13 mouse cellular contexts compared by ENCODE assay signal in the genomic region with DNA sequence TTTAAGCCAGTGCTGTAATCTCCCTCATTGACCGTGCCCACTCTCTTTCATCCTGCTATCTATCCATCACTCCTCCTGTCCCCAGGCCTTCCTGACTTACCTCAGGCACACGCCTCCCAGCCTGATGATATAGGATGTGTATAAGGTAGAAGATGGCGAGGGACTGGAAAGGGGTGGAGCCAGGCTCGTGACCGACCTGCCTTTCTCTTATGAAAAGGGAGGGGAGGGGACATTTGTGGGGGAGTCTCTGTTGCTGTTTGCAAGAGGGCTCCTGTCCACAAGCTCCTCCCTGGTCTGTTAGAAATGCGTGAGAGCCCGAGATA. TPM values are rescaled to one million over a fixed set of nuclear protein-coding genes. Genes with fewer than 3 reads are reported as not detected.
DNase-seq lines count a peak whose midpoint lies in the region; ATAC-seq and TF ChIP-seq lines count a peak whose summit lies in the region.
"Had no signal": no experiment of that assay in that cellular context is flagged by ENCODE, and none has a peak within 500 bp of the region (broad histone marks: within the 10 kb centered on the region; RNA-seq: fewer than 3 reads in every experiment).

A gene (minus strand): TSS at position 170 of the 323 bp plus-strand sequence.

- H3K4me2 ChIP-seq in forebrain, postnatal 0 days (ENCODE audit: low read depth) = no peak within 1 kb of the TSS
- H3K4me2 ChIP-seq in midbrain, embryonic 13.5 days (replicated peaks) = no peak within 1 kb of the TSS
- H3K4me2 ChIP-seq in midbrain, postnatal 0 days (ENCODE audit: low read depth, low read length, poor library complexity, severe bottlenecking) = no peak within 1 kb of the TSS
- peak within 1 kb of the TSS; percentile 61 for H3K4me2 ChIP-seq in liver, embryonic 11.5 days
- H3K4me2 ChIP-seq: forebrain, embryonic 15.5 days had no signal

- no peaks in the 10 kb centered on the region for H3K27me3 ChIP-seq in forebrain, embryonic 10.5 days (ENCODE audit: poor library complexity, severe bottlenecking)
- H3K27me3 ChIP-seq in forebrain, postnatal 0 days (ENCODE audit: insufficient read depth, low read length) = no peaks in the 10 kb centered on the region
- no peaks in the 10 kb centered on the region for H3K27me3 ChIP-seq in midbrain, embryonic 13.5 days
- H3K27me3 ChIP-seq in midbrain, postnatal 0 days (ENCODE audit: insufficient read depth, low read length) = no peaks in the 10 kb centered on the region
- H3K27me3 ChIP-seq in liver, embryonic 11.5 days (replicated peaks; ENCODE audit: control insufficient read depth, insufficient read depth, low read length) = no peaks in the 10 kb centered on the region
- H3K27me3 ChIP-seq: forebrain, embryonic 15.5 days; Patski had no signal

- no peak for TF ChIP-seq CTCF in forebrain, postnatal 0 days (IDR thresholded peaks at IDR 0.05; ENCODE audit: low read depth)
- TF ChIP-seq CTCF in midbrain, postnatal 0 days (IDR thresholded peaks at IDR 0.05) = no peak

- no peak within 1 kb of the TSS for H3K9ac ChIP-seq in forebrain, postnatal 0 days
- no peak within 1 kb of the TSS for H3K9ac ChIP-seq in midbrain, embryonic 13.5 days (replicated peaks)
- H3K9ac ChIP-seq in midbrain, postnatal 0 days (replicated peaks; ENCODE audit: low read length, poor library complexity, severe bottlenecking) = no peak within 1 kb of the TSS
- peak within 1 kb of the TSS; percentile 76 for H3K9ac ChIP-seq in liver, embryonic 11.5 days (ENCODE audit: low read depth, low read length)
- H3K9ac ChIP-seq: forebrain, embryonic 15.5 days had no signal

- 0 out of 2 replicates have a peak within 1 kb of the TSS, but pooled peaks have one; percentile 48 for H3K27ac ChIP-seq in forebrain, embryonic 10.5 days
- no peak within 1 kb of the TSS for H3K27ac ChIP-seq in forebrain, postnatal 0 days (ENCODE audit: low read depth, low read length)
- H3K27ac ChIP-seq in midbrain, embryonic 13.5 days = no peak within 1 kb of the TSS
- no peak within 1 kb of the TSS for H3K27ac ChIP-seq in midbrain, postnatal 0 days (ENCODE audit: low read depth, low read length)
- H3K27ac ChIP-seq in liver, embryonic 11.5 days (ENCODE audit: low read depth, low read length) = peak within 1 kb of the TSS; percentile 93
- H3K27ac ChIP-seq: forebrain, embryonic 15.5 days had no signal

- DNase-seq in forebrain, embryonic 10.5 days (ENCODE audit: extremely low spot score, low spot score) = no peak
- no peak for DNase-seq in forebrain, postnatal 0 days
- DNase-seq in midbrain, postnatal 0 days (ENCODE audit: low spot score) = no peak
- no peak for DNase-seq in liver, embryonic 11.5 days (ENCODE audit: low spot score)
- peak; percentile 78 to 84 for DNase-seq in spleen, postnatal 4 days (ENCODE audit: low spot score in 2 of 2)
- no peak for DNase-seq in frontal cortex, postnatal 25 days (ENCODE audit: low spot score in 2 of 2)
- DNase-seq in adrenal gland, adult 18-20 months (ENCODE audit: low spot score in 2 of 2) = no peak
- DNase-seq: kidney, postnatal 10 days had no signal

- H3K9me3 ChIP-seq in forebrain, embryonic 10.5 days = no peaks in the 10 kb centered on the region
- no peaks in the 10 kb centered on the region for H3K9me3 ChIP-seq in forebrain, postnatal 0 days (ENCODE audit: low read length)
- H3K9me3 ChIP-seq in midbrain, embryonic 13.5 days = no peaks in the 10 kb centered on the region
- H3K9me3 ChIP-seq in midbrain, postnatal 0 days (ENCODE audit: low read length) = no peaks in the 10 kb centered on the region
- no peaks in the 10 kb centered on the region for H3K9me3 ChIP-seq in liver, embryonic 11.5 days (ENCODE audit: control insufficient read depth, low read length)
- H3K9me3 ChIP-seq: forebrain, embryonic 15.5 days had no signal

- no peak for ATAC-seq in forebrain, postnatal 0 days
- peak; percentile 47; the same call in 1 of the 2 replicates for ATAC-seq in midbrain, embryonic 13.5 days
- no peak for ATAC-seq in midbrain, postnatal 0 days (ENCODE audit: low FRiP score)
- ATAC-seq in liver, embryonic 11.5 days (replicated peaks; ENCODE audit: low FRiP score) = peak; percentile 76
- ATAC-seq: forebrain, embryonic 15.5 days had no signal

- WGBS in forebrain, embryonic 10.5 days = 81% methylated on average over 7 of the region's 7 CpGs
- 65% methylated on average over 7 of the region's 7 CpGs for WGBS in forebrain, postnatal 0 days
- WGBS in midbrain, embryonic 13.5 days = 69% methylated on average over 7 of the region's 7 CpGs
- WGBS in midbrain, postnatal 0 days = 61% methylated on average over 7 of the region's 7 CpGs
- WGBS in liver, embryonic 11.5 days = 31% methylated on average over 7 of the region's 7 CpGs

- peaks cover 16% of the 10 kb centered on the region for H3K4me1 ChIP-seq in forebrain, embryonic 10.5 days
- no peaks in the 10 kb centered on the region for H3K4me1 ChIP-seq in forebrain, postnatal 0 days (ENCODE audit: insufficient read depth)
- peaks cover 13% of the 10 kb centered on the region; the same call in 1 of the 2 replicates for H3K4me1 ChIP-seq in midbrain, embryonic 13.5 days (replicated peaks)
- H3K4me1 ChIP-seq in midbrain, postnatal 0 days (ENCODE audit: insufficient read depth, low read length) = no peaks in the 10 kb centered on the region
- peaks cover 36% of the 10 kb centered on the region for H3K4me1 ChIP-seq in liver, embryonic 11.5 days (replicated peaks; ENCODE audit: control insufficient read depth, insufficient read depth, low read length)

- H3K4me3 ChIP-seq in forebrain, embryonic 10.5 days = no peak within 1 kb of the TSS
- H3K4me3 ChIP-seq in forebrain, postnatal 0 days (ENCODE audit: low read depth, low read length) = no peak within 1 kb of the TSS
- H3K4me3 ChIP-seq in midbrain, embryonic 13.5 days (replicated peaks) = no peak within 1 kb of the TSS
- H3K4me3 ChIP-seq in midbrain, postnatal 0 days (ENCODE audit: low read depth, low read length) = no peak within 1 kb of the TSS
- H3K4me3 ChIP-seq in liver, embryonic 11.5 days (ENCODE audit: low read depth, low read length) = peak within 1 kb of the TSS; percentile 57
- H3K4me3 ChIP-seq: forebrain, embryonic 15.5 days had no signal

- no peaks in the 10 kb centered on the region for H3K36me3 ChIP-seq in forebrain, embryonic 10.5 days (replicated peaks)
- no peaks in the 10 kb centered on the region for H3K36me3 ChIP-seq in forebrain, postnatal 0 days (ENCODE audit: insufficient read depth)
- no peaks in the 10 kb centered on the region for H3K36me3 ChIP-seq in midbrain, embryonic 13.5 days
- no peaks in the 10 kb centered on the region for H3K36me3 ChIP-seq in midbrain, postnatal 0 days (ENCODE audit: insufficient read depth, low read length)
- no peaks in the 10 kb centered on the region for H3K36me3 ChIP-seq in liver, embryonic 11.5 days (ENCODE audit: control insufficient read depth, insufficient read depth, low read length)
- H3K36me3 ChIP-seq: forebrain, embryonic 15.5 days had no signal

RNA-seq across cellular contexts. Expression of the gene that starts here (rescaled TPM):
- not detected in 2 replicates for polyA plus RNA-seq in forebrain, embryonic 10.5 days (2016; fragmentation: Nextera tagmentation; extraction: Ambion mirVana)
- 0.31 TPM in 1 of 2 replicates, not detected in the other for total RNA-seq in forebrain, postnatal 0 days (2014; rRNA removed)
- 0.47 and 0.82 TPM in 2 replicates for polyA plus RNA-seq in forebrain, postnatal 0 days (2015; fragmentation: Nextera tagmentation; extraction: Ambion mirVana)
- 3.2 and 3.5 TPM in 2 replicates for polyA plus RNA-seq in midbrain, embryonic 13.5 days (2015; fragmentation: Nextera tagmentation; extraction: Ambion mirVana)
- total RNA-seq in midbrain, postnatal 0 days (2014; rRNA removed) = 0.22 and 0.85 TPM in 2 replicates
- 0.74 and 1.4 TPM in 2 replicates for polyA plus RNA-seq in midbrain, postnatal 0 days (2015; fragmentation: Nextera tagmentation; extraction: Ambion mirVana)
- 68.1 and 68.7 TPM in 2 replicates for polyA plus RNA-seq in liver, embryonic 11.5 days (2014; fragmentation: Nextera tagmentation; extraction: Ambion mirVana)
- not detected for total RNA-seq in adrenal gland, adult 18-20 months (2021)
- total RNA-seq: left cerebral cortex, postnatal 25 days had no signal
- polyA plus RNA-seq: testis, adult 2 months had no signal

Comparison
In these comparisons a context has a peak if more than half of its experiments do, and no peak if none do; other contexts are left out.
1. RNA of the gene that starts here (polyA plus RNA-seq): 68.1 to 68.7 TPM in liver, embryonic 11.5 days; 3.2 to 3.5 TPM in midbrain, embryonic 13.5 days, 0.74 to 1.4 TPM in midbrain, postnatal 0 days, 0.47 to 0.82 TPM in forebrain, postnatal 0 days and not detected in forebrain, embryonic 10.5 days; every median in the first group is over 10 times any median in the second.
2. H3K27ac ChIP-seq: peak in forebrain, embryonic 10.5 days (single experiment) and liver, embryonic 11.5 days (single experiment); none in forebrain, postnatal 0 days (single experiment), midbrain, embryonic 13.5 days (single experiment) and midbrain, postnatal 0 days (single experiment).
3. ATAC-seq: peak in midbrain, embryonic 13.5 days (single experiment) and liver, embryonic 11.5 days (single experiment); none in forebrain, postnatal 0 days (single experiment) and midbrain, postnatal 0 days (single experiment).
4. DNase-seq: peak in spleen, postnatal 4 days (2 of 2); none in forebrain, embryonic 10.5 days (single experiment), forebrain, postnatal 0 days (single experiment), midbrain, postnatal 0 days (single experiment), liver, embryonic 11.5 days (single experiment), frontal cortex, postnatal 25 days (0 of 2) and adrenal gland, adult 18-20 months (0 of 2).